Mouse (Mus musculus) heart, adult 18-20 months (tissue): Measurements from ENCODE around the gene Ncaph2. TPM values are rescaled to one million over a fixed set of nuclear protein-coding genes. Genes with fewer than 3 reads are reported as not detected.
A peak's percentile ranks its signal among the peaks of the same experiment; 100 is the strongest.

Experiments
- DNase-seq, 2 experiments: peaks; one replicate each; pipeline ENCODE4 v3.0.0; 2021 to 2022; ENCODE audit warnings: mixed read lengths in 1 of 2
- microRNA-seq, 2 experiments: library from miRNA; unstranded; fragments of <30 nt; microRNA quantifications; one replicate each; pipeline ENCODE4 v1.2.0; 2022
- total RNA-seq, 2 experiments: library from RNA; stranded (reverse); gene quantifications; 2 replicates each; pipeline ENCODE4 v1.2.3; 2021

Ncaph2 gene
- total RNA-seq, 2 experiments from 2014 or later, result 50.7 to 62.9 TPM

- DNase-seq, result peak; percentile 72 to 74
These were observed 23.4 kb downstream of the Ncaph2 start, which contains the start of gene Odf3b for GRCm38 (mm10) chr15:89378831-89379401. Odf3b (minus strand) TSS chr15:89379282.

- DNase-seq, result no peak
These were observed 23.9 kb downstream of the Ncaph2 start for GRCm38 (mm10) chr15:89379429-89379828.

GRCm38 (mm10) chr15:89384617-89385016 lies 29.1 kb downstream of the Ncaph2 start, which contains the start of gene Klhdc7b:
Klhdc7b (plus strand) TSS chr15:89384917.
- no peak for DNase-seq

- no peak for DNase-seq
These were observed 31.6 kb downstream of the Ncaph2 start for GRCm38 (mm10) chr15:89387127-89387526.

DNA sequence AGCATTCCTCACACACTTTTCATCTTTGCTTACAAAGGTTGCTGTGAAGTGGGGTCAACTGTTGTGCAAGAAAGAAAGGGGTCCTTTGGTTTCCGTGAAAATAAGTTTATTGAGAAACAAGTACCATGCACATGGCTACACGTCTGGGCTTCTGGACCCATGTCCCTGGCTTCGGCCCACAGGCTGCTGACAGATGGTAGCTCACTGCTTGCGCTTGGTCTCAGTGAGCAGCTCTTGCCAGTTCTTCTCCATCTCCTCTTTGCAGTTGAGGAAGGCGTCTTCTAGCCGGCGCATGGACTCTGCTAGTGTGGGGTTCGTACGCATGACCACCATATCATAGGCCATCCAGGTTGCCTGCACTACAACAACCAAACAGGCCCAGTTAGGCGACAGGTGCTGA lies 34.6 kb downstream of the Ncaph2 start:
- DNase-seq, result no peak

GRCm38 (mm10) chr15:89396883-89397282 lies 41.4 kb downstream of the Ncaph2 start:
- no peak for DNase-seq

- no peak for DNase-seq
These were observed 42.6 kb downstream of the Ncaph2 start for GRCm38 (mm10) chr15:89398146-89398545.

DNA sequence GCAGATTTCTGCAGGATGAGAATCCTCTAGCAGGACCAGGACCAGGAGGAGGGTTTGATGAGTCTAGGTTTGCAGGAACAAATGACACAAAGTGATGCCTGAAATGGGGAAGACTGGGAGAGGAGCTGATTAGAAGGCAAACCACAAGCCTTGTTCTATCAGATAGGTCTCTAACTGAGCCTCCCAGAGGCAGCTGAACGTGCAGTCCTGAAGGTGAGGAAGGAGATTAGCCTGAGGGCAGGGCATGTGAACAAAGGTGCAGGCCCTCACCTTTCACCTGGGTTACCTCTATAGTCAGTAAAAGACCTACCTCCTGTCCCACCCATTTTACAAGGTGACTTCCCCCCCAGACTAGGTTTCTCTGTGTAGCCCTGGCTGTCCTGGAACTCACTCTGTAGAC lies 44.2 kb downstream of the Ncaph2 start:
- no peak for DNase-seq

- no peak for DNase-seq
These were observed 47.0 kb downstream of the Ncaph2 start for GRCm38 (mm10) chr15:89402471-89402870.

DNA sequence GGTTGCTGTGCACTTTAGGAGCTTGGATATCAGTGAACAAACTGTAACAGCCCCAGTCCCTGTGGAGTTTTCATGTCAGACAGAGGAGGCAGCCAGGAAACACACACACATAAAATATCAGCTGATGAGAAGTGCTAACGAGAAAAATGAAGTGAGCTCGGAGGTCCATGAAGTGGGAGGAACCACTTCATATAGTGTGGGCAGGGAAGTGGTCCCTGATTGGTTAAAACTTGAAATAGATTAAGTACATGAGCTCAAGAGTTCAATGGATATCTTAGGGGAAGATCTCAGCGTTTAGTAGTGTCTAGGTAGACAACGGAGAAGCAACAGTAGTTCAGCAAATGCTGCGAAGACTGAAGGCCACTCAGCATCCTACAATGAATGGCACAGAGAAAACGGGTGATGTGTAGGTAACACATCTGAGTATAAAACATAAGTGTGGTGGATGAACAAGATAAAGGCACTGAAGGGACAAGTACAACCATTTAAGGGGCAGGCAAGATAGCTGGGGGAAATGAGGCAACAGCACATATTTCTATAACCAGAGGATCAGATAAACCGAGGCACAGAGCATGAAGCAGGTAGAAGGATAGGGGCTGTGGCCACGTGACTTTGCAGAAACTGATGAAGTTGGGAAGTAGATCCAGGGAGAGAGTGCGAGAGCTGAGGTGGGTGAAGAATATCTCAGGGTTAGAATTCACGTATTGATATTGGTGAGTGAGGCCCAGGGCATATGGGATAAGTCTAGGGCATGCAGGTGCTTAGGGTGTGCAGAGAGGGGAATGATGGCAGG lies 49.5 kb downstream of the Ncaph2 start:
- DNase-seq, result no peak

DNA sequence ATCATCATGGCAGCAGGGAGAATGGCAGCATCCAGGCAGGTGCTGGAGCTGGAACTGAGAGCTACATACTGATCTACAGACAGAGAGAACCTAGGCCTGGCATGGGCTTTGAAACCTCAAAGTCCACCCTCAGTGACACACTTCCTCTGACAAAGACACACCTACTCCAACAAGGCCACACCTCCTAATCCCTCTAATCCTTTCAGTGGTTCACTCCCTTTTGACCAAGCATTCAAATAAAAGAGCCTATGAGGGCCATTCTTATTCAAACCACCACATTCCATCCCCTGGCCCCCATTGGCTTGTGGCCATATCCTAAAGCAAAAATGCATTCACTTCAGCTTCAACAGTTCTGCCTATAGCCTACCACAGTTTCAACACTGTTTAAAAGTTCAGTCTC lies 51.2 kb downstream of the Ncaph2 start:
- no peak for DNase-seq

- DNase-seq, result no peak
These were observed 54.6 kb downstream of the Ncaph2 start, which contains the start of gene Syce3 for GRCm38 (mm10) chr15:89410118-89410517. Syce3 (minus strand) TSS chr15:89410503.

- peak; percentile 56 to 72 for DNase-seq
These were observed 59.8 kb downstream of the Ncaph2 start for GRCm38 (mm10) chr15:89415282-89415681.

DNA sequence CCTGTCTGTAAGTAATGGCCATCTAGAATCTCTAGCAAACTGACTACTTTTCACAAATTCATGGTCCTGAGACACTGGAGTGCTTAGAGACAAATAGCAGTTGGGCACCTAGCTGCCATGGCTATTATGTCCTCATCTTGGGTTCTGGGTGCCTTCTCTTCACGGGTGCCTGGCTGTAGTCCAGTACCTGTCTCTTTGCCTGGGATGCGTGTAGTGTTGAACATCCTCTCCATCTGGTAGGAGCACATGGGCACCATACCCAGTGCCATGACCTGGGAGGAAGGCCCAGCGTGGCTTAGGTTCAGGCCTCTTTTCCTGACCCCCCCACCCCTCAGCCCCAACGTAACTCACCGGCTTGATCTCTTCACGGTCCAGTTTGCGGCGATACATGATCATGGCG lies 66.4 kb downstream of the Ncaph2 start:
- DNase-seq, result no peak

Small RNA genes lying within 50 kb of the gene (microRNA-seq; reads per million reads assigned to microRNA genes)
- 0 to 0.81 reads per million in 2 experiments for gene Mir6959

Other genes with a start within 250 kb of the Ncaph2 start
- gene Tubgcp6, start 232.6 kb upstream of the Ncaph2 start, total RNA-seq, result 1 to 10 TPM; 7.4 to 8.5 TPM
- gene Hdac10, start 227.0 kb upstream of the Ncaph2 start, total RNA-seq, result 1 to 10 TPM; 6.3 to 7.4 TPM
- gene Mapk12, start 215.0 kb upstream of the Ncaph2 start, total RNA-seq, result 10 to 100 TPM; 24.4 to 24.8 TPM
- 1 to 10 TPM; 2.7 to 3.0 TPM for gene Mapk11, start 206.1 kb upstream of the Ncaph2 start, total RNA-seq
- gene Plxnb2, start 174.9 kb upstream of the Ncaph2 start, total RNA-seq, result 10 to 100 TPM; 76.7 to 83.5 TPM
- 1 to 10 TPM; 8.3 to 9.6 TPM for gene Dennd6b, start 159.2 kb upstream of the Ncaph2 start, total RNA-seq
- 10 to 100 TPM; 75.1 to 76.9 TPM for gene Ppp6r2, start 144.2 kb upstream of the Ncaph2 start, total RNA-seq
- gene Sbf1, start 40.4 kb upstream of the Ncaph2 start, total RNA-seq, result 10 to 100 TPM; 57.6 to 57.8 TPM
- not detected for gene Adm2, start 33.0 kb upstream of the Ncaph2 start, total RNA-seq
- not detected for gene Miox, start 21.3 kb upstream of the Ncaph2 start, total RNA-seq
- gene Lmf2, start 60 bp upstream of the Ncaph2 start, total RNA-seq, result 10 to 100 TPM; 25.8 to 26.1 TPM
- 10 to 100 TPM; 29.0 to 30.9 TPM for gene Sco2, start 18.1 kb downstream of the Ncaph2 start, total RNA-seq
- under 1 TPM; 0.49 to 0.50 TPM for gene Tymp, start 21.3 kb downstream of the Ncaph2 start, total RNA-seq
- gene Odf3b, start 23.6 kb downstream of the Ncaph2 start, total RNA-seq, result 1 to 10 TPM in 1 of 2 experiments, under 1 TPM in 1; 0.72 to 1.7 TPM
- gene Klhdc7b, start 29.2 kb downstream of the Ncaph2 start, total RNA-seq, result not detected
- not detected for gene Syce3, start 54.8 kb downstream of the Ncaph2 start, total RNA-seq
- gene Cpt1b, start 70.1 kb downstream of the Ncaph2 start, total RNA-seq, result 100 to 1,000 TPM; 559 to 601 TPM
- gene C730034F03Rik, start 73.9 kb downstream of the Ncaph2 start, total RNA-seq, result 1 to 10 TPM; 1.3 to 1.6 TPM
- 1 to 10 TPM; 4.6 to 5.0 TPM for gene Gm44502, start 74.0 kb downstream of the Ncaph2 start, total RNA-seq
- gene Chkb, start 74.2 kb downstream of the Ncaph2 start, total RNA-seq, result 10 to 100 TPM; 44.8 to 55.0 TPM
- gene Mapk8ip2, start 98.2 kb downstream of the Ncaph2 start, total RNA-seq, result under 1 TPM; 0.07 to 0.33 TPM
- 10 to 100 TPM; 12.5 to 15.2 TPM for gene Arsa, start 121.7 kb downstream of the Ncaph2 start, total RNA-seq
- gene Shank3, start 143.9 kb downstream of the Ncaph2 start, total RNA-seq, result 10 to 100 TPM; 35.9 to 40.4 TPM
- gene Acr, start 212.6 kb downstream of the Ncaph2 start, total RNA-seq, result under 1 TPM in 1 of 2 experiments, not detected in 1; 0.35 TPM
- gene Rabl2, start 236.2 kb downstream of the Ncaph2 start, total RNA-seq, result 1 to 10 TPM; 2.3 to 4.7 TPM